Mouse (Mus musculus): ENCODE data around the gene Shd. TPM values are rescaled to one million over a fixed set of nuclear protein-coding genes. Genes with fewer than 3 reads are reported as not detected.

The Shd gene
- polyA plus RNA-seq, 1 experiment from 2014 or later, result 6.8 TPM

GRCm38 (mm10) chr17:55957726-55958583 lies 12.3 kb upstream of the Shd start:
- H3K9ac ChIP-seq (ENCODE audit: low read length), result peak overlapping the region; percentile 76

GRCm38 (mm10) chr17:55958584-55958886 lies 11.7 kb upstream of the Shd start:
- Histone ChIP-seq H3K9me3 (ENCODE audit: control insufficient read depth, low read length) (no peaks in the 10 kb centered on the region), H3K4me1 (replicated peaks; ENCODE audit: control insufficient read depth, insufficient read depth, low read length) (peaks cover 15% of the 10 kb centered on the region), H3K4me3 (ENCODE audit: low read length) (peak overlapping the region; percentile 69), H3K36me3 (ENCODE audit: control insufficient read depth, insufficient read depth, low read length) (peaks cover 9% of the 10 kb centered on the region), H3K27me3 (ENCODE audit: control insufficient read depth, insufficient read depth, low read depth, low read length) (peaks cover 4% of the 10 kb centered on the region; the same call in 1 of the 2 replicates), H3K9ac (ENCODE audit: low read length) (peak overlapping the region; percentile 76), H3K27ac (ENCODE audit: low read length) (peak overlapping the region; percentile 99; the same call in 1 of the 2 replicates), H3K4me2 (ENCODE audit: low read depth, low read length) (peak overlapping the region; percentile 64)
- WGBS, result 26% methylated on average over 2 of the region's 2 CpGs
- ATAC-seq (ENCODE audit: low read depth), result no peak

More at GRCm38 (mm10) chr17:55957726-55958583, 12.3 kb upstream of the Shd start:
- Histone ChIP-seq H3K4me1 (replicated peaks; ENCODE audit: control insufficient read depth, insufficient read depth, low read length) (peaks cover 15% of the 10 kb centered on the region), H3K27ac (ENCODE audit: low read length) (peak overlapping the region; percentile 99; the same call in 1 of the 2 replicates), H3K27me3 (ENCODE audit: control insufficient read depth, insufficient read depth, low read depth, low read length) (peaks cover 4% of the 10 kb centered on the region; the same call in 1 of the 2 replicates), H3K4me2 (ENCODE audit: low read depth, low read length) (peak overlapping the region; percentile 64), H3K9me3 (ENCODE audit: control insufficient read depth, low read length) (no peaks in the 10 kb centered on the region), H3K36me3 (ENCODE audit: control insufficient read depth, insufficient read depth, low read length) (peaks cover 9% of the 10 kb centered on the region), H3K4me3 (ENCODE audit: low read length) (peak overlapping the region; percentile 69)
- 74% methylated on average over 13 of the region's 13 CpGs for WGBS
- ATAC-seq (ENCODE audit: low read depth), result no peak

GRCm38 (mm10) chr17:55958918-55959728 lies 11.1 kb upstream of the Shd start, which contains the start of gene Yju2:
Gene Yju2 (plus strand): TSS chr17:55959099.
- no peaks in the 10 kb centered on the region for H3K9me3 ChIP-seq (ENCODE audit: control insufficient read depth, low read length)
- peak within 1 kb of the TSS; percentile 76 for H3K9ac ChIP-seq (ENCODE audit: low read length)
- peak; percentile 93 for ATAC-seq (ENCODE audit: low read depth)
- H3K27me3 ChIP-seq (ENCODE audit: control insufficient read depth, insufficient read depth, low read depth, low read length), result peaks cover 4% of the 10 kb centered on the region; the same call in 1 of the 2 replicates
- peaks cover 15% of the 10 kb centered on the region for H3K4me1 ChIP-seq (replicated peaks; ENCODE audit: control insufficient read depth, insufficient read depth, low read length)
- WGBS, result under 1% methylated on average over 46 of the region's 46 CpGs
- H3K4me3 ChIP-seq (ENCODE audit: low read length), result peak within 1 kb of the TSS; percentile 69
- H3K27ac ChIP-seq (ENCODE audit: low read length), result peak within 1 kb of the TSS; percentile 99
- peak within 1 kb of the TSS; percentile 64 for H3K4me2 ChIP-seq (ENCODE audit: low read depth, low read length)
- H3K36me3 ChIP-seq (ENCODE audit: control insufficient read depth, insufficient read depth, low read length), result peaks cover 9% of the 10 kb centered on the region

DNA sequence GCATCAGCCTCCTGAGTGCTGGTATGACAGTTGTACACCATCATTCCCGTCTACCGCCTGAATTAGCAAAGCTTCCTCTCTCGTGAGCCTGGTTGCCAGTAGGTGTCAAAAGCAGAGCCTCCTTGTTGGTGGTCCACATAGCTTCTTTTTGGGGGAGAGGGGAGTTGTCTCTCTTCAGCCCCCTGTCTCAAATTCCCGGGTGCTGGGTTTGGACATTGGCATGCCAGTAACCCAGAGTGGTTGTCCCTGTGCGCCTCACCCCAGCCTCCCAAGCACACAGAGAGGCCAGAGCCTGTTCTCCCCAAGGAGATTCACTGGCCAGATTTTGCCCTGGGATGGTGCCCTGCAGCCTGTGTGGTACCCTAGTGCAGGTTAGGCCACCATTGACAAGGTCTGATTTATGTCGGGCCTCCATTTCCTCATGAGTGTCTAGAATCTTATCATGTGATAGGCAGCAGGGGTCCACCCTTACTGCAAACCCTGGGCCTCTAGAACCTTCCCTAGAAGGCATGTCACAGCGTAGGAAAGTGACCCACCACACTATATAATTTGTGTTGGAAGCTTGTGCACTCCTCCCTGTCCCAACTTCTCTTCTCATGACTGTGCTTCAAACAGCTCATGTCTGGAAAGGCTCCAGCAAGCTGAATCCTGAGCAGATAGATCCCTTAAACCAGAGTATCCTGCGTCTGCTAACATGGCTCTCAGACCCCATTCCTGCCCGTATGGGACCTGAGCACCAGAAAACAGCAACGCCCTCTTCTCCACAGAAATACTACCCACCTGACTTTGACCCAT lies 10.1 kb upstream of the Shd start:
- Histone ChIP-seq H3K4me3 (ENCODE audit: low read length) (peak overlapping the region; percentile 69), H3K9ac (ENCODE audit: low read length) (peak overlapping the region; percentile 76), H3K4me1 (replicated peaks; ENCODE audit: control insufficient read depth, insufficient read depth, low read length) (peaks cover 15% of the 10 kb centered on the region), H3K27ac (ENCODE audit: low read length) (peak overlapping the region; percentile 99; the same call in 1 of the 2 replicates), H3K27me3 (ENCODE audit: control insufficient read depth, insufficient read depth, low read depth, low read length) (peaks cover 4% of the 10 kb centered on the region; the same call in 1 of the 2 replicates), H3K4me2 (ENCODE audit: low read depth, low read length) (peak overlapping the region; percentile 64), H3K9me3 (ENCODE audit: control insufficient read depth, low read length) (no peaks in the 10 kb centered on the region), H3K36me3 (ENCODE audit: control insufficient read depth, insufficient read depth, low read length) (peaks cover 12% of the 10 kb centered on the region)
- ATAC-seq (ENCODE audit: low read depth), result no peak
- WGBS, result 67% methylated on average over 10 of the region's 10 CpGs

DNA sequence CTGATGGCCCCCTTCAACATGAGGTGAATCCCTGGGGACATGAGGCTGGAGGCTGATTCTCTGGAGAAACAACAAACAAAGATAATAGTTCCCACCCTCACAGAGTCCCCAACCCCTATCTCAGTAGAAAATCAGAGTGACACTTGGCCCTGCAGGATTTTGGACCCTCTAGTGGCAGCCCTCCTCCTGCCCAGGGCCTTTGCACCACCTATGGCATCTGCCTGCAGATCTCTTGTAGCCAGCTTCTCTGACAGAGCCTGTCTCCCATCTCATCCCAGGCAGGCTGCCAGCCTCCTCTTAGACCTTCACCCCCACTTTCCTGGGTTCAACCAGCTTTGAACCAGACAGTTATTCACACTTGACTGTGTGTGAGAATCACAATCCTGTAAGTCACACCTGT lies 9.5 kb upstream of the Shd start:
- Histone ChIP-seq H3K36me3 (ENCODE audit: control insufficient read depth, insufficient read depth, low read length) (peaks cover 12% of the 10 kb centered on the region), H3K9ac (ENCODE audit: low read length) (no peak overlapping the region), H3K27ac (ENCODE audit: low read length) (no peak overlapping the region), H3K4me1 (replicated peaks; ENCODE audit: control insufficient read depth, insufficient read depth, low read length) (peaks cover 15% of the 10 kb centered on the region), H3K9me3 (ENCODE audit: control insufficient read depth, low read length) (no peaks in the 10 kb centered on the region), H3K4me3 (ENCODE audit: low read length) (no peak overlapping the region), H3K4me2 (ENCODE audit: low read depth, low read length) (no peak overlapping the region), H3K27me3 (ENCODE audit: control insufficient read depth, insufficient read depth, low read depth, low read length) (no peaks in the 10 kb centered on the region)
- no peak for ATAC-seq (ENCODE audit: low read depth)

- H3K9ac ChIP-seq (ENCODE audit: low read length), result no peak overlapping the region
- peaks cover 15% of the 10 kb centered on the region for H3K4me1 ChIP-seq (replicated peaks; ENCODE audit: control insufficient read depth, insufficient read depth, low read length)
- H3K36me3 ChIP-seq (ENCODE audit: control insufficient read depth, insufficient read depth, low read length), result peaks cover 14% of the 10 kb centered on the region
- no peak overlapping the region for H3K4me3 ChIP-seq (ENCODE audit: low read length)
- H3K27me3 ChIP-seq (ENCODE audit: control insufficient read depth, insufficient read depth, low read depth, low read length), result no peaks in the 10 kb centered on the region
- no peak for ATAC-seq (ENCODE audit: low read depth)
- H3K27ac ChIP-seq (ENCODE audit: low read length), result no peak overlapping the region
- no peaks in the 10 kb centered on the region for H3K9me3 ChIP-seq (ENCODE audit: control insufficient read depth, low read length)
- 91% methylated on average over 7 of the region's 7 CpGs for WGBS
- H3K4me2 ChIP-seq (ENCODE audit: low read depth, low read length), result no peak overlapping the region
These were observed 8.6 kb upstream of the Shd start for GRCm38 (mm10) chr17:55961631-55962030.

- Histone ChIP-seq H3K4me1 (replicated peaks; ENCODE audit: control insufficient read depth, insufficient read depth, low read length) (peaks cover 11% of the 10 kb centered on the region), H3K4me2 (ENCODE audit: low read depth, low read length) (no peak overlapping the region), H3K36me3 (ENCODE audit: control insufficient read depth, insufficient read depth, low read length) (peaks cover 14% of the 10 kb centered on the region), H3K27me3 (ENCODE audit: control insufficient read depth, insufficient read depth, low read depth, low read length) (no peaks in the 10 kb centered on the region), H3K9ac (ENCODE audit: low read length) (no peak overlapping the region), H3K27ac (ENCODE audit: low read length) (no peak overlapping the region), H3K4me3 (ENCODE audit: low read length) (no peak overlapping the region), H3K9me3 (ENCODE audit: control insufficient read depth, low read length) (no peaks in the 10 kb centered on the region)
- ATAC-seq (ENCODE audit: low read depth), result no peak
- WGBS, result 48% methylated on average over 14 of the region's 14 CpGs
These were observed 7.1 kb upstream of the Shd start for GRCm38 (mm10) chr17:55963171-55963570.

GRCm38 (mm10) chr17:55964496-55964895 lies 5.8 kb upstream of the Shd start:
- ATAC-seq (ENCODE audit: low read depth), result no peak
- Histone ChIP-seq H3K36me3 (ENCODE audit: control insufficient read depth, insufficient read depth, low read length) (peaks cover 14% of the 10 kb centered on the region), H3K4me3 (ENCODE audit: low read length) (no peak overlapping the region), H3K9me3 (ENCODE audit: control insufficient read depth, low read length) (no peaks in the 10 kb centered on the region), H3K4me1 (replicated peaks; ENCODE audit: control insufficient read depth, insufficient read depth, low read length) (peaks cover 8% of the 10 kb centered on the region), H3K27ac (ENCODE audit: low read length) (no peak overlapping the region), H3K27me3 (ENCODE audit: control insufficient read depth, insufficient read depth, low read depth, low read length) (peaks cover under 1% of the 10 kb centered on the region), H3K4me2 (ENCODE audit: low read depth, low read length) (no peak overlapping the region), H3K9ac (ENCODE audit: low read length) (no peak overlapping the region)
- whole genome bisulfite sequencing, result 95% methylated on average over 10 of the region's 10 CpGs

All from lung, embryonic 16.5 days (tissue).